Mouse (Mus musculus): ENCODE results near the gene Pappa. TPM values are rescaled to one million over a fixed set of nuclear protein-coding genes. Genes with fewer than 3 reads are reported as not detected.
A peak's percentile ranks its signal among the peaks of the same experiment; 100 is the strongest.

Gene Pappa
- 2.9 and 3.2 TPM in 2 replicates for polyA plus RNA-seq (2016; fragmentation: Nextera tagmentation; extraction: Ambion mirVana)

DNA sequence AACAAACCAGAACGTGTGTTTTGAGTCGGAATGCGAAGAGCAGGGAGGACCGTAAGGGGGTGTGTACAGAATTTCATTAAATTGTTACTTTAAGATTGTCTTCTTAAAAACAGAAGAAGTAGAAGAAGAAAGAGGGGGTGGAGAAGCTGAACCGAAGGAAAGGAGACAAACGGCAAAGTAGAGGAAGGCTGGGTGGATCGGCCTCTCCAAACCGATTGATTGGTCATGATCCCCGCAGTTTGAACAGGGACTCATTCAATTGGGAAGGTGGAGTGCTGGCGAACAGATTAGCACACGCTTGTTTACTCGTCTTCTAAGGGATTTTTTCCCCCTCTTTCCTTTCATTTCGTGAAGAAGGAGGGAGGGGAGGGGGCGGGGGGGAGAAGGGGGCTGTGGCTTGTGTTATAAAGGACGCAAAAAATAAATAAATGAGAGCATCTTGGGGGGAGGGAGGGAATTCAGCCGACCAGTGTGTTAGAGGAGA lies at the start of gene Pappa:
Pappa (plus strand) TSS at position 434 of the 484 bp plus-strand sequence.
- Histone ChIP-seq H3K9me3 (replicated peaks) (no peaks in the 10 kb centered on the region), H3K36me3 (0 out of 2 replicates have a peak, but pooled peaks cover 5% of the 10 kb centered on the region), H3K4me3 (peak within 1 kb of the TSS; percentile 71), H3K27ac (replicated peaks) (peak within 1 kb of the TSS; percentile 91), H3K4me1 (peaks cover 36% of the 10 kb centered on the region), H3K27me3 (ENCODE audit: low read depth, poor library complexity, severe bottlenecking) (peaks cover 48% of the 10 kb centered on the region)
- under 1% methylated on average over 16 of the region's 16 CpGs for WGBS
- DNase-seq (ENCODE audit: low spot score), result peak; percentile 50

GRCm38 (mm10) chr4:65077906-65078615 lies 45.9 kb upstream of the Pappa start:
- no peaks in the 10 kb centered on the region for H3K36me3 ChIP-seq
- H3K9me3 ChIP-seq (replicated peaks), result no peaks in the 10 kb centered on the region
- no peak for DNase-seq (ENCODE audit: low spot score)
- no peak overlapping the region for H3K27ac ChIP-seq (replicated peaks)
- H3K27me3 ChIP-seq (ENCODE audit: low read depth, poor library complexity, severe bottlenecking), result no peaks in the 10 kb centered on the region
- no peaks in the 10 kb centered on the region for H3K4me1 ChIP-seq
- H3K4me3 ChIP-seq, result no peak overlapping the region
- 81% methylated on average over 6 of the region's 6 CpGs for WGBS

DNA sequence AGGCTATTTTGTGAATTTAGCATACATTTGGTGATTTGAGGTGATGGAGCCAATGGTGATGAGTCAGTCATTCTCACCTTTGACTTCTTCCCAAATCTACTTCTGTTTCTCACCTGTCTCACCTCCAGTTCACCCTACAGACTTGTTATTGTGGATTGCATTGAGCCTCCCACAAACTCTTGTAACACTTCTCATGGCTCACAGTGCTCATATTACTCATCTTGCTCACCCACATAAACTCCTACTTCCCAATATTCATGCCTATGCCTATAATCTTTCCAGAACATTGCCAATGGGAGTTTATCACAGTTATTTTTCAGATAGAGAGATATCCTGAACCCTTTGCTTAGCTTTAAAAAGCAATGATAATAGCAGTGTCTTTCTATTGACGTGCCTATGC lies 37.1 kb upstream of the Pappa start:
- no peak overlapping the region for H3K4me3 ChIP-seq
- DNase-seq (ENCODE audit: low spot score), result no peak
- H3K4me1 ChIP-seq, result no peaks in the 10 kb centered on the region
- H3K36me3 ChIP-seq, result no peaks in the 10 kb centered on the region
- no peaks in the 10 kb centered on the region for H3K9me3 ChIP-seq (replicated peaks)
- H3K27me3 ChIP-seq (ENCODE audit: low read depth, poor library complexity, severe bottlenecking), result no peaks in the 10 kb centered on the region
- no peak overlapping the region for H3K27ac ChIP-seq (replicated peaks)
- WGBS, result 81% methylated on average over 1 of the region's 1 CpGs

- Histone ChIP-seq H3K4me1 (no peaks in the 10 kb centered on the region), H3K27ac (replicated peaks) (no peak overlapping the region), H3K27me3 (ENCODE audit: low read depth, poor library complexity, severe bottlenecking) (no peaks in the 10 kb centered on the region), H3K4me3 (no peak overlapping the region), H3K9me3 (replicated peaks) (no peaks in the 10 kb centered on the region), H3K36me3 (no peaks in the 10 kb centered on the region)
- DNase-seq (ENCODE audit: low spot score), result no peak
- WGBS, result 92% methylated on average over 5 of the region's 5 CpGs
Measured at GRCm38 (mm10) chr4:65087592-65087991, 36.4 kb upstream of the Pappa start.

DNA sequence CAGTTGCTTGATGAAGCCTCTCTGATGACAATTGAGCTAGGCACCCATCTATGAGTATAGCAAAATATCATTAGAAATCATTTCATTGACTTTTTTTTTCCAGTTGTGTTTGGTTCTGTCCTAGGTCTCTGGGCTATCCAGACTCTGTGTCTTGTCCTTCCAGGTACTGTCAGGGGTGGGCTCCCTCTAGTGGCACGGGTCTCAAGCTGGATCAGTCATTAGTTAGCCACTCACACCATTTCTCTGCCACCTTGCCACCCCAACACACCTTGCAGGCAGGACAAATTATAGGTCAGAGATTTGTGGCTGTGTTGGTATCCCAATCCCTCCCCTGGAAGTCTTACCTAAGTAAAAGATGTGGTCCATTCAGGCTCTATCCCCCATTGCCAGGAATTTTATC lies 31.8 kb upstream of the Pappa start:
- peak; percentile 22 for DNase-seq (ENCODE audit: low spot score)
- WGBS, result 25% methylated on average over 1 of the region's 1 CpGs
- no peaks in the 10 kb centered on the region for H3K27me3 ChIP-seq (ENCODE audit: low read depth, poor library complexity, severe bottlenecking)
- no peak overlapping the region for H3K27ac ChIP-seq (replicated peaks)
- no peaks in the 10 kb centered on the region for H3K4me1 ChIP-seq
- H3K4me3 ChIP-seq, result no peak overlapping the region
- no peaks in the 10 kb centered on the region for H3K9me3 ChIP-seq (replicated peaks)
- no peaks in the 10 kb centered on the region for H3K36me3 ChIP-seq

GRCm38 (mm10) chr4:65120329-65120728 lies 3.6 kb upstream of the Pappa start:
- Histone ChIP-seq H3K27me3 (ENCODE audit: low read depth, poor library complexity, severe bottlenecking) (peaks cover 27% of the 10 kb centered on the region), H3K27ac (replicated peaks) (no peak overlapping the region), H3K9me3 (replicated peaks) (no peaks in the 10 kb centered on the region), H3K4me1 (peaks cover 14% of the 10 kb centered on the region), H3K4me3 (no peak overlapping the region), H3K36me3 (no peaks in the 10 kb centered on the region)
- 70% methylated on average over 1 of the region's 1 CpGs for WGBS
- no peak for DNase-seq (ENCODE audit: low spot score)

- no peaks in the 10 kb centered on the region for H3K36me3 ChIP-seq
- H3K9me3 ChIP-seq (replicated peaks), result no peaks in the 10 kb centered on the region
- H3K4me3 ChIP-seq, result peak overlapping the region; percentile 71; the same call in 1 of the 2 replicates
- no peak for DNase-seq (ENCODE audit: low spot score)
- H3K27me3 ChIP-seq (ENCODE audit: low read depth, poor library complexity, severe bottlenecking), result peaks cover 39% of the 10 kb centered on the region
- H3K4me1 ChIP-seq, result peaks cover 36% of the 10 kb centered on the region
- H3K27ac ChIP-seq (replicated peaks), result no peak overlapping the region
- WGBS, result 3% methylated on average over 2 of the region's 2 CpGs
Measured at GRCm38 (mm10) chr4:65122841-65123240, 1.1 kb upstream of the Pappa start.

DNA sequence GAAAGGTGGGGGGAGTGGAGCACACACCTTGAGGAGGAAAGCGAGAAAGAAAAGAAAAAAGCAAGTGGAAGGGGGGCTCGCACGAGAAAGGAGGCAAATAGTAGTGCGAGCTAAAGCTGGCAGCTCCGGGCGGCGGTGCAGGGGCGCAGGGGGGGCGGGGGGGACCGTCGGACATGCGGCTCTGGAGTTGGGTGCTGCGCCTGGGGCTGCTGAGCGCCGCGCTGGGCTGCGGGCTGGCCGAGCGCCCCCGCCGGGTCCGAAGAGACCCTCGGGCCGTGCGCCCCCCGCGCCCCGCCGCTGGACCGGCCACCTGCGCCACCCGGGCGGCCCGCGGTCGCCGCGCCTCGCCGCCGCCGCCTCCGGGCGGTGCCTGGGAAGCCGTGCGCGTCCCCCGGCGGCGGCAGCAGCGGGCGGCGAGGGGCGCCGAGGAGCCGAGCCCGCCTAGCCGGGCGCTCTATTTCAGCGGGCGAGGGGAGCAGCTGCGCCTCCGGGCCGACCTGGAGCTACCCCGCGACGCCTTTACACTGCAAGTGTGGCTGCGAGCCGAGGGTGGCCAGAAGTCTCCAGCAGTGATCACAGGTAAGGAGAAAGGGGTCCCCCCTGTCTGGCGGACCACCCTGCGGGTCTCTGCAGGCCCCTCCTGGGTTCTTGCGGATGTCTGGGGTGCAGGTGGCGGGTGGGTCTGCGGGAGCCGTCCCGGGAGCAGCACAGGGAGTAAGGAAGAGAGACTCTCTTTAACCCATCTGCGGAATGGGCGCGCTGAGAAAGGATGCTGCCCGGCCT lies 586 bp downstream of the Pappa start:
- H3K27ac ChIP-seq (replicated peaks), result peak overlapping the region; percentile 91

DNA sequence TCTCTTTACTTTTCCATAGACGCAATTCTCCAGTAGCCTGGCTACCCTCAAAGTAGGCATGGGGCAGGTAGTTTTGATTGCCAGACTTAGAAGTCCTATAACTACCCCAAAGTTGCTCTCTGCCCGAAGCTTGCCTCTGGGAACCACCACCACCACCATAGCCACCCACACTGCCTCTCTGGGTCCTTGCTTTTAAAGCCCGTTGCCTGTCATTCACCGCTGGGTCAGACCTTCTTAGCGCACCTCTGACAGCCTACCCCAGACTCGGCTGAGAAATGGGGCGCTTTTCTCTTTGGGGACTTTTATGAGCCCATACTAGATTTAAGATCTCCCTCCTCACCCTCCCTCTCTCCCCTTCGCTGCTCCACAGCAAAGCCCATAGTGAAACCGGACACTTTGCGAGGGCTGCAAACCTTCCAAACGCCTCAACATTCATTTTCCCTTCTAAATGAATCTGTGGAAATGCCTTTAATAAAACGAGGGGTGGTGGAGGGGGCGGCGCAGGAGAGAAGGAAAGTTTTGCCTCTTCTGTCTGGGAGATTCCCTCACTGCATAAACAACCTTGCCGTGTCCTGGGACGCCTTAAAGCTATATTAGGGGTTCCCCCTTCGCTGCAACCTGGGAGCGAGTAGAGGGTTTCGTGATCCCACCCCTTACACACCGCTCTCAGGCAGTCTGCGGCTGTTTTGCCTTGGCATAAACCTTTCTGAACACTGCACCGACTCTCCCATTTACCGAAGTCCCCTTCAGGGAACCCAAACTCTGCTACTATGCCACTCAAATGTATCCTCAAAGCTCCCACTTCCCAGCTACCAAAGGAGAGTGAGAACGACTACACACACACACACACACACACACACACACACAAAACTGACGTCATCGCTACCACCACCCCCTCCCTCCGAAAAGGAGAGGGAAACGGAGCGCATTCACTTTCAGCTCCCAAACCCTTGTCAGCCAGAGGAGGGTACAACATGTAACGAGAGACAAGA lies 1.7 kb downstream of the Pappa start:
- Histone ChIP-seq H3K27ac (replicated peaks) (peak overlapping the region; percentile 91), H3K4me1 (peaks cover 39% of the 10 kb centered on the region), H3K9me3 (replicated peaks) (no peaks in the 10 kb centered on the region), H3K4me3 (peak overlapping the region; percentile 71), H3K27me3 (ENCODE audit: low read depth, poor library complexity, severe bottlenecking) (peaks cover 60% of the 10 kb centered on the region), H3K36me3 (0 out of 2 replicates have a peak, but pooled peaks cover 10% of the 10 kb centered on the region)
- WGBS, result under 1% methylated on average over 30 of the region's 30 CpGs
- peak; percentile 71 for DNase-seq (ENCODE audit: low spot score)

More for the DNA sequence above, 586 bp downstream of the Pappa start:
- H3K9me3 ChIP-seq (replicated peaks), result no peaks in the 10 kb centered on the region
- H3K36me3 ChIP-seq, result 0 out of 2 replicates have a peak, but pooled peaks cover 10% of the 10 kb centered on the region
- peaks cover 53% of the 10 kb centered on the region for H3K27me3 ChIP-seq (ENCODE audit: low read depth, poor library complexity, severe bottlenecking)
- WGBS, result under 1% methylated on average over 78 of the region's 80 CpGs
- peak; percentile 58 for DNase-seq (ENCODE audit: low spot score)
- peak overlapping the region; percentile 71 for H3K4me3 ChIP-seq
- H3K4me1 ChIP-seq, result peaks cover 36% of the 10 kb centered on the region

GRCm38 (mm10) chr4:65126451-65127290 lies 2.7 kb downstream of the Pappa start:
- Histone ChIP-seq H3K27me3 (ENCODE audit: low read depth, poor library complexity, severe bottlenecking) (peaks cover 56% of the 10 kb centered on the region), H3K36me3 (0 out of 2 replicates have a peak, but pooled peaks cover 10% of the 10 kb centered on the region), H3K4me1 (peaks cover 39% of the 10 kb centered on the region), H3K27ac (replicated peaks) (peak overlapping the region; percentile 91), H3K9me3 (replicated peaks) (no peaks in the 10 kb centered on the region), H3K4me3 (peak overlapping the region; percentile 71)
- no peak for DNase-seq (ENCODE audit: low spot score)
- 10% methylated on average over 23 of the region's 23 CpGs for WGBS

- 33% methylated on average over 6 of the region's 6 CpGs for WGBS
- Histone ChIP-seq H3K4me1 (peaks cover 39% of the 10 kb centered on the region), H3K4me3 (peak overlapping the region; percentile 71), H3K9me3 (replicated peaks) (no peaks in the 10 kb centered on the region), H3K36me3 (0 out of 2 replicates have a peak, but pooled peaks cover 10% of the 10 kb centered on the region), H3K27me3 (ENCODE audit: low read depth, poor library complexity, severe bottlenecking) (peaks cover 50% of the 10 kb centered on the region), H3K27ac (replicated peaks) (peak overlapping the region; percentile 28; the same call in 1 of the 2 replicates)
- DNase-seq (ENCODE audit: low spot score), result peak; percentile 22
Measured at GRCm38 (mm10) chr4:65127291-65127590, 3.3 kb downstream of the Pappa start.

All from midbrain, embryonic 10.5 days (tissue).